Mouse (Mus musculus): ENCODE data around the gene Fam114a1.

Gene Fam114a1

DNA sequence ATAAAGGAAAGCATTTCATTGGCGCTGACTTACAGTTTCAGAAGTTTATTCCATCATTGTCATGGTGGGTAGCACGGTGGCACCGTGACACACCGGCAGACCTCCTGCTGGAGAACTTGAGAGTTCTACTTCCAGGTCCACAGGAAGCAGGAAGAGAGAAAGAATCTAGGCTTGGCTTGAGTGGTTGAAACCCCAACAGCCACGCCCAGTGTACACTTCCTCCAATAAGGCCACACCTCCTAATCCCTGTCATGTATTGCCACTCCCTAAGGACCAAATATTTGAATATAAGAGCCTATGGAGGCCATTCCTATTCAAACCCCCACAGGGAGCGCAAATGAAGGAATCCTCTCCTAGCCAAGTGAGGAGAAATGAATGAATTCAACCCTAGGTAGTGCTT is 87.7 kb downstream of the Fam114a1 start:
- no peak for DNase-seq (ENCODE audit: low read depth, low spot score)

- DNase-seq (ENCODE audit: low read depth, low spot score) = no peak
These were observed 89.9 kb downstream of the Fam114a1 start for GRCm38 (mm10) chr5:65059806-65060205.

DNA sequence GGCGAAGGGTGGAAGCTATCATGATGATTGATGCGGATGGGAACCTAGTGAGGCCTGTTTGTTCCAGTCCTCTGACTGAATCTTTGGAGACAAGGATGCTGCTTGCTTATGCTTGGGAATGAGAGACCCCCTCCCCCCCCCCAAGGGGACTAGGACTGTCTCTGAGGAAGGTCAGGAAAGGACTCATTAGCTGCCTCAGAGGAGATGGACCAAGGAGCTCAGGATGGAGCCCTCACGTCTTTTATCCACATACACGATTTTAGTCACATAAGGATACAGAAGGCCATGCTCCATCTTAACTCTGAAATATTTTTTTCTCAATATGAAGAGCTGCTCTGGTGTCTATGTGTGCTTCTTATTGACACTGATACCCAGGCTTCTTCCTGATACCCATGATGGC is 92.4 kb downstream of the Fam114a1 start:
- DNase-seq (ENCODE audit: low read depth, low spot score) = no peak

- DNase-seq (ENCODE audit: low read depth, low spot score) = no peak
These were observed 93.4 kb downstream of the Fam114a1 start for GRCm38 (mm10) chr5:65063266-65063665.

GRCm38 (mm10) chr5:65068166-65068565 is 98.3 kb downstream of the Fam114a1 start:
- no peak for DNase-seq (ENCODE audit: low read depth, low spot score)

DNA sequence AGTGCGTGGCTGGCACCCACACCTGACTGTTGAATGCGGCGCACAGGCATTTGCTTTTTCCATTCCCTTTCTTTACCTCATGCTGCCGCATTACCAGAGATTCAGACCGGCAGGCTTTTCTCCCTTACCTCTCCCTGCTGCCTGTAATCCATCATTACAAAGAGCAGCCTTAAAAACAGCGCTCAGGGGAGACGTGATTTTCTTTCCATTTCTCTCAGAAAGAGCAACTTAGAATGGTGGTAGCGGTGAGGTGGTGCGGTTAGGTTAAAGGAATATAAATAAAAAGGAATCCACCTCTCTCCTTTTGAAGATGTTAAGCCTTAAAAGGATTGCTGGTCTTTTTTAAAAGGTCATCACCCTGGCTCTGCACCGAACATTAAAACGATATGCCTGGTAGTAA is 100.0 kb downstream of the Fam114a1 start:
- DNase-seq (ENCODE audit: low read depth, low spot score) = no peak

GRCm38 (mm10) chr5:65071689-65072118 is 101.8 kb downstream of the Fam114a1 start:
- no peak for DNase-seq (ENCODE audit: low read depth, low spot score)

- DNase-seq (ENCODE audit: low read depth, low spot score) = no peak
These were observed 103.4 kb downstream of the Fam114a1 start for GRCm38 (mm10) chr5:65073247-65073646.

DNA sequence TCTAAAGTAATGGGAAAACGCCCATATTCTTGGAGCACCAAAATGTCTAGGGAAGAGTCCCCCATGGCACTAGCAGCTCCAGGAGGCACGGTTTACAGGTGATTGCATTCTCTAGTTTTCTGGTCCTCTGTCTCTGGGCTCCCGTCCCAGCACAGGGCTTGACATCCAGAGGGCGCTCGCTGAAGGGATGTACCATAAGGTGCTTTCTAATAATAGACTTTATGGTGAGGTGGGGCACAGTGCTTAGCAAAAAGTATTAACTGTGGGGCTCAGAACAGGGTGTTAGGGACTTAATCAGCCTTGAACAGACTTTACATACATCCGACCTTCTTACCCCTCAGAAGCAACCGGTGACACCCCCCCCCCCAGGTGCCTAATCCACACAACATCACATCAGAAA is 104.8 kb downstream of the Fam114a1 start:
- DNase-seq (ENCODE audit: low read depth, low spot score) = no peak

DNA sequence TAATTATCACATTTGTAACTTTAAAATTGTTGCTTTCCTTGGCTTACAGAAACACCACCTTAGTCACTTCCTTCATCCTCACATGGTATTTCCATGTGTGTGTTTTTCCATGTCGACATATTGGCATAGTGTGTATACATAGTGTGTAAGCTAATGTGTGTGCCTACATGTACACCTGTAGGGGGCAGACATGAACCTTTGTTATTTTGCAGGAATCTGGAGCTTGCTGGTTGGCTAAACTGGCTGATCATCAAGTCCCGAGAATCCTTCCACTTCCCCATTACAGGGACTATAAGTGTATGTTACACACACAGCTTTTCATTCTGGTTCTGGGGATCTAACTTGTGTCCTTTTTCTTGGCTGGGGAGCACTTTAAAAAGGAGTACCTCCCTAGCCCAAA is 106.2 kb downstream of the Fam114a1 start:
- DNase-seq (ENCODE audit: low read depth, low spot score) = no peak

DNA sequence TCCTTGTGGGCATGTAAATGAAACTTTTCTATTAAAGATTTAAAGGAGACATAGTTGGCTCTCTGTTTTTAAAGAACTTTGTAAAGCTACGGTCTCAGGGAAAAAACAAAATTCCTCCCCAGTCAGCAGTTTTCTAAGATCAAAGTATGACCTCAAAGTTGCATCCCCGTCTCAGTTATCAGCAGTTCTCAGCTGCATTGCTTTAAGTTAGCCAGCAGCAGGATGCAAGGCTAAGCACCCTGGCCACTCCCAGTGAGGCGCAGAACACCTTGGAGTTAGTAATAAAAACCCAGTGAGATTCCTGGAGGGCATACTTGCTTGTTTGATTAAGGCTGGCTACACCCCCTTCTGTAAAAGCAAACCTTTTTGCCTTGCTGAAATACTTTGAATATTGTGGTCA is 106.9 kb downstream of the Fam114a1 start:
- peak; percentile 29 for DNase-seq (ENCODE audit: low read depth, low spot score)

DNA sequence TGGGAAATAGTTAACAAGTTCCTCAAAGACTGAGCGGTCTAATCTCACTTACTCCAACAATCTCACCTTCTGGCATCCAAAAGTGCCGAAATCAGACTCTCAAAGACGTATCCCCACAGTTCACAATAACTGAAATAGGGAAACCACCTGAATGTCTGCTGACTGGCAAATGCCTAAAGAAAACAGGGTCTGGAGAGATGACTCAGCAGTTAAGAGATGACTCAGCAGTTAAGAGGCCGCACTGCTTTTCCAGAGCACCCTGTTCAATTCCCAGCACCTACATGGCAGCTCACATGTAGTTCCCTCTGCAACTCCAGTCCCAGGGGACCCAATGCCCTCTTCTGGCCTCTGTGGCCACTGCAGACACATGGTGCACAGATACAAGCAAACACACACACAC is 108.2 kb downstream of the Fam114a1 start:
- DNase-seq (ENCODE audit: low read depth, low spot score) = peak; percentile 43

DNA sequence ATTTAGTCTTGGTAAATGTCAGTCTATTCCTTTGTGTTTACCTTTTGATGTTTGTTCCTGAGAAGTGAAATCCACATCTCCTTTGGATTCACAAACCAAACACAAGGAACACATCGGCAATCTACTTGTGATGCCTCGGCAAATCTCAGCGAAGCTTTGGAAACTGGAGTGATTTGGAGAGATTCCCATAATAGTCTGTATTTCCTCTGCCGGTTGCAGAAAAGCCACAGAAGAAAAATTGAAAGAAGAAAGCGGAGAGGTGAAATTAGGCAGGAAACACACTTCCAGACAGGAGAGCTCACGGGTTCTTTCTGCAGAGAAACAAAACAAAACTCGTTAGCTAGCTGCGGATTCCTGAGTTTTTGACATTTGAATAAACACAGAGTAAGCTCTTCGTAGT is 110.0 kb downstream of the Fam114a1 start:
- DNase-seq (ENCODE audit: low read depth, low spot score) = no peak

- no peak for DNase-seq (ENCODE audit: low read depth, low spot score)
These were observed 112.0 kb downstream of the Fam114a1 start for GRCm38 (mm10) chr5:65081836-65082235.

DNA sequence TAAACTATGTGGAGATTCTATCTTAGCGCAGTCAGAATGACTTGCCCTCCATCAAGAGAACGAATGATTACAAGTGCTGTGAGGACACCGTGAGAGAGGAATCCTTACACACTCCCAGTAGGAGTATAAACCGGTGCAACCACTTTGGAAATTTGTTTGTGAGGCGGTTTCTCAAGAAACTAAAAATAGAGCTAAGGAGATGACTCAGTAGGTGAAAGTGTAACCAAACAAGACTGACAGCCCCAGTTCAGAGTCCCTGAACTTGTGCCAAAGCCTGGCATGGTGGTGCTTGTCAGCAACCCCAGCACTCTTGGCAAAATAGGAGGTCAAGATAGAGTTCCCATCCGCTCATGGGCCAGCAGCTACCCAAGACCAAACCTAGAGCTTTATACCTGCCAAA is 116.7 kb downstream of the Fam114a1 start:
- DNase-seq (ENCODE audit: low read depth, low spot score) = no peak

DNA sequence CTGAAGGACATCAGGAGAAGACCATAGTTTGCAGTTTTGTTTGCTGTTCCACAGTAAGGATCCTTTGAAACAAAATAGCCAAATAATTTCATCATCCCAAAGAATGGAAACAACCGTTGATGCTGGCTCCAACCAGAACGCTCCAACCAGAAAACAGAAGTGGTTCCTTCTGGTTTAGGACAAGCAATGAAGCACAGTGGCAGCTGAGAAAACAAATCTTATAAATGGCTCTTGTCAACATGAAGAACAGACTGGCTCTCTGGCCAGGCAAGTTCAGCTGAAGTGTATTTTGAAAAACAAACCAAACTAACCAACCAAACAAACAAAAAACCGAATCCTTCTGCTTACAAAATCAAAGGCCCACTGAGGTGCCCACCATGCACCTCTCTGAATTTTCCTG is 119.8 kb downstream of the Fam114a1 start:
- no peak for DNase-seq (ENCODE audit: low read depth, low spot score)

DNA sequence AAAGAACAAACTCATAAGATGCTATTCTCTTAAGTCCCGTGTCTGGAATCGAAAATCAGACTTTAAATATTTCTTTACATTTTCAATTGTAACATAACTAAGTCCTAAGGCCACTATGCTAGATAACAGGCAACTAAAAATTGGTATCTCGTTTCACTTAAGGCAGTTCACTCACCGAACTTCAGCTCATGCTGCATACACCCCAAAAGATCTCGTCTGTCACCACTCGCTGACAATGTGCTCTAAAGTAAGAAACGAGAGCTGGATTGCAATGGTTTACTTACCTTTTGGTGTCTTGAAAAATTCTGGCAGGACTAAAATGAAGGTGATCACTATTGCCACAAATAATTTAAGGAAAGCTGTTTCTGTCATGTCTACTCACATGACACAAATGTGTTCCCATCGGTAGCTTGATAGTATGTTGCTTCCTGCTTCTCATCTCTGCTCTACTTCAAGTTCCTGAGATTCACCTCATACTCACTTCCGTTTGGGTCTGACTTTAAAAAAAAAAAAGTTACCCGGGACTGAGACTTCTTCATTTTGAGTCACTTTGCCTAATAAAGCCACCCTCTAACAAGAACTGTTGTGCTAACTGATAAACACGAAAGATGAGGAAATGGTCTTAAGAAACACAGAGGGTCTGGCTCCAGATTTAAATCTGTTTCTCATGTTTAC is 121.5 kb downstream of the Fam114a1 start:
- peak; percentile 68 for DNase-seq (ENCODE audit: low read depth, low spot score)

Data from CD4-positive helper T cell, adult 2 months (primary cell).